Mouse (Mus musculus) layer of hippocampus, adult 11-12 months (tissue): Measurements from ENCODE around the gene Syt13.

ENCODE experiments used
- DNase-seq: peaks from one replicate; pipeline ENCODE4 v3.0.0; 2022; ENCODE audit warnings: low spot score

Syt13 gene

GRCm38 (mm10) chr2:92964345-92964744 is 49.4 kb downstream of the Syt13 start:
- no peak for DNase-seq

- DNase-seq: no peak
Measured at GRCm38 (mm10) chr2:92966257-92966656, 51.4 kb downstream of the Syt13 start.

GRCm38 (mm10) chr2:92967032-92967838 is 52.3 kb downstream of the Syt13 start:
- no peak for DNase-seq

DNA sequence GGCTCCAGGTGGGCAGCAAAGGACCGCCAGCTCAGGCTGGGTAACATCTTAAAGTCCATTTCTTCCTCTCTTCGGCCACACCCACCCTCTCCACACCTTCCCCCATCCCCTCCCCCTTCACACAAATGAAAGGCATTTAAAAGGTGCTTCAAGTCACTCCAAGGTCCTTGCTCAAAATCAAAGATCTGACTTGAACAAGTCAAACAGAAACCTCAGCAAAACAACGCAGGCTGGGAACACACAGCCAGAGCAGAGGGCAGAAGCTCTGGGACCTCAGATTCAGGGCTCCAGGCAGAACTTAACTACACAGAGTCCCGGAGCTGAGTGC is 52.9 kb downstream of the Syt13 start:
- DNase-seq: no peak

GRCm38 (mm10) chr2:92971069-92971468 is 56.2 kb downstream of the Syt13 start:
- DNase-seq: no peak

- no peak for DNase-seq
Measured at GRCm38 (mm10) chr2:92971536-92971935, 56.6 kb downstream of the Syt13 start.

DNA sequence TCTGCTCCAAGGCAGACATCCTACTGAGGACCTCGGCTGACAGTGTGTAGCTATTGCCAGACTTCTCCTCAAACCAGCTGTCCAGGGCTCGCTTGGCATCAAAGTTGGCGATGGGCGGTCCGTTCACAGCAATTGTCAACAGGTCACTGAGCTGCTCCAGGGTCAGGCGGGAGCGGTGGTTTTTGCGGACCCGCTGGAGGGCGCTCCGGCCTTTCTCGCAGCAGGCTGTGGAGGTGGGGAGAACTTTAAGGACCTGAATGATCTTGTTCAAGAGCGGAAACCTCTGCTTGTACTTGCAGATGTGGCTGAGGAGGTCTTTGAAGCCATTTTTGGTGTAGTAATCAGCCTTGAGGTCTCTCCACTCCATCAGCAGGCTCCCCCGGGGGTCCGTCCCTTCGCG is 57.2 kb downstream of the Syt13 start:
- DNase-seq: no peak

DNA sequence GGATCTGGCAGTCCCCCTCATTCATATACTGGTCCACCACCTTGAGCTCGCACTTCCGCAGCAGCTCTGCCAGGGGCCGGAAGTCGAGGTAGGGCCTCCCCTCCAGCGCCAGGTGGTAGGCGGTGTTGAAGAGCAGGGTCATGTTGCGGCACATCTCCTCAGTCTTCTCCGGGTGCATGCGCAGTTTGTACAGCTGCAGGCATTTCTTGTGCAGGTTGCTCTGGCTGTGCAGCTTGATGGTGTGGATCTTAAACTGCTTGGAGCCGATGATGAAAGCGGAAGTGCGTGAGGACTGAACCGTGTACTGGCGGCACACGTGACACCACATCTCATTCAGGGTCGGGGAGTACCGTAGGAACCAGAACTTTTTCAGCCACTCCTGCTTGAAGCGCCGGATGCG is 58.7 kb downstream of the Syt13 start:
- DNase-seq: no peak

DNA sequence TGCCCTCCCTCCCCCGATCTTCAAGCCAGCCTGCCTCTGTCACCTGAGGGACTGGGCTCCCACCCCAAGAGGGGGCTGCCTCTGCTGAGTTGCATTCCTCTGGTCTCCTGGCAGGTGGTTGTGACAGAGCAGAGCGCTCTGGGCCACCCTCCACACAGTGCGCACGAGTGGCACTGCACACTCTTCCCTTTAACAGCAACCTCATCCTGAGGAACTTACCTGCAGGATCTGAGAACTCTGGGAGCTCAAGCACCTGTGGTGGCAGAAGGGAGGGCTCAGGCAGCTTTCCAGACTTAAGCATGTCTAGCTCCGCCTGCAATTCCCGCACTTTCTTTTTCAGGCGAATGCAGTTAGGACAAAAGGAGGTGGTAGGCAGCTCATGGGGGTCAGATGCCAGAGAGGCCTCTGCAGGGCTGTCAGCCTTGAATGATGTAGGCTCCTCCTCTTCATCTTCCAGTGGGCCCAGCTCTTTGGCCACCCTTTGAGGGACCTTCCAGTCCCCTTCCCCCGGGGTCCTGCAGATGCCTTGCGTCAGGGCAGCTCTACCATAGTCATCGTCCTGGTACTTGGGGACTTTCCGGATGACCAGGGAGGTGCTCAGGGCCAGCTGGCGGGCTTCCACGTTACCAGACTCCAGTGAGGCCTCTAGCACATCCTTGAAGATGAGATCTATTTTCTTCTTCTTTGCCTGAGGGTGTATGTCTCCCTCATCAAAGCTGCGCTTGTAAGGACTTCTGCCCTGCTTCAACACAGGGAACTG is 60.3 kb downstream of the Syt13 start:
- DNase-seq: no peak

DNA sequence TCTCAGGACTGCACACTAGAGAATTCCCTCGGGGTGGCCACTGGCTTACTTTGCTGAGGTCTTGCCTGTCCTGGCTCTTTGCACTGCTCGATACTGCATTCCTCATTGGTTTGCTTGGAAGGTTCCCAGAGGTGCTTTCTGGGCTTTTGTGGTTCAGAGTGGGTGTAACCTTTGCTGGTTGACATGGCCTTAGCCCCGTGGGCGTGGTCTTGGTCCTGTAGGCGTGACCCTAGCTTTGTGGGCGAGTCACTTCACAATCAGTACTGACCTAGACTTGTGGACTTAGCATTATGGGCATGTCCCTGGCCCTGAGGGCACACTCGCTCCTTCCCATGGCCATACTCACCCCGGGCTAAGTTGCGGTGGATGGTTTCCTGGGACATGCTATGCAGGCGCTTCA is 65.3 kb downstream of the Syt13 start:
- no peak for DNase-seq

DNA sequence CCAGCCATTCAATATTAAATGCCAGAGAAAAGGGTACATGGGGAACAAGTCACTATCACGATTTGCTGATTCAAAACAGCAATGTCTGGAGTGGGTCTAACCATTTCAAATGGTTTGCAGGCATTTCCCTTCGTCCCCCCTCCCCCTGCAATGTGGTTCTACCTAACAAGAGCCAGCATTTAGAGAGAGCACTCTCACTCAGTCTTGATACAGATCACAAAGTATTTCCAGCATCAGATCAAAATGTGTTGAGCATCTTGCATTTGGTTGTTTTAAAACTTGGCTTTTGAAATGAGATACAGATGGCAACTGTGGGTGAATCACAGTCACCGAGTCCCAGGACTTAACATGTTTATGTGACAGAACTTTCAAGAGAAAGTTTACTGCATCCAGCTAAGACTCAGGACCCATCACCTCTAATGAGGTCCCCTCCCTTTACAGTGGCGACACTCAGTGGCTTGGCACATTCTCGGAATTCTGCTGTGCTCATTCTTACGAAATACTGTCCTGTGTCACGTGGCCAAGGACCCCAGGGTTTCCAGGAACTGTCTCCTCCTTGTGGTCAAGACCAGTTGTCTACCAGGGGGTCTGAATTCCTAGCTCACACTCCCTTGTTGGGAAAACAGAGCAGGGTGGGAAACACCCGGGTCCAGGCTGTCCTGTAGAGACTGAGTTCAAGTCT is 67.8 kb downstream of the Syt13 start:
- DNase-seq: no peak

- DNase-seq: no peak
Measured at GRCm38 (mm10) chr2:92983273-92983620, 68.3 kb downstream of the Syt13 start.

- no peak for DNase-seq
Measured at GRCm38 (mm10) chr2:92984321-92985108, 69.6 kb downstream of the Syt13 start.

- no peak for DNase-seq
Measured at GRCm38 (mm10) chr2:92985171-92985570, 70.3 kb downstream of the Syt13 start.

- DNase-seq: no peak
Measured at GRCm38 (mm10) chr2:92985600-92985999, 70.7 kb downstream of the Syt13 start.

DNA sequence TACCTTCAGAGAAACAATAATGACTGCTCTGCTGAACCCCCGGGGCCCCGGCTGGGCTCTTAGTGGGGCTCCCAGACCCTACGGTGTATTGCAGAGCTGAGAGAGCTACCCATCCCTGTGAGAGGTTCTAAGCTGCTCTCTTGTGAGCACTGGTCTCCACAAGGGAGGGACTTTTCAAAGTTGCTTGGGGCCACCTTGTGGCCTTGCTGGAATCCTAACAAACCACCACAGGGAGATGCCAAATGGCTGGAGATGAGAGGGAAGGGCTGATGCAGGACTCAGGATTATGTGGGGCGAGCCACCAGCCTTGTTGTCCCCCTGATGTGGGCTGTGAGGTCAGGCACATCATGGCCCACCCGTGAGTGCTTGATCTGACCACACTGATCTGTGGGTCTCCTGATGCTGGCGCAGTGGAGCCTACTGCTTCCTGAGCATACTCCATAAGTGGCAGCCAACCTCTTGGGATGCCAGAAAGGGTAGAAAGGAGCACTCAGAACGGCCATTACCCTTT is 72.3 kb downstream of the Syt13 start:
- DNase-seq: no peak

DNA sequence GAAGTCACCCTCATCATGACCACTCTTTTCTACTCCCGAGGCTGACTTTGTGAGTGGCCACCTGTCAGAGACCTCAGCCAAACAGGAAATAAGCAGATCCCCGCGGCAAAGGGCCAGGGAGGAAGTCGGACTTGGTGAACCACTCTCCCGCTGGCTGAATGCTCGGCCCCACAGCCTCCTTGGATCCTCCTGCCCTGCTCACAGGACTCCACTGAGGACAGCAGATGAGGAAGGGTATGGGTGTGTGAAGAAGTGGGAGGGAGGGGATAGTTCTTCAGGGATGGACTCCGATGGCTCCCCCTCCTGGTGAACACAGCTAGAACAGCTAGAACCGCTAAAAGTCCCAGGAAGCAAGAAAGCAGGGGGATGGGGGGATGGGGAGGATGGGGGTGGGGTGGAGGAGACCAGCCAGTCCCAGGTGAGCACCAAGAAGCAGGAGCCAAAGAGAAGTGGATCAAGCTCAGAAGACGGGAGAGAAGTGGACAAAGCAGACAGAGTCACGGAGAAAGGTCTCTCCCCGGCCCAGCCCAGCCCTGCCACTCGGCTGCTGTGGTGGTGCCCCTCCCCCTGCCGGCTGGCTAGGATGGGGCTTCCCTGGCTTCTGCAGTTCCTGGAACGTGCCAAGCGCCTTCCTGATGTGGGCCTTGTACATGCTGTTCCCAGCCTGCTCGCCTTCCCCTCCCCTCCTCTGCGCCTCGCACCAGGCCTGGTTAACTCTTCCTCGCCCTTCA is 73.2 kb downstream of the Syt13 start:
- DNase-seq: peak; percentile 53

DNA sequence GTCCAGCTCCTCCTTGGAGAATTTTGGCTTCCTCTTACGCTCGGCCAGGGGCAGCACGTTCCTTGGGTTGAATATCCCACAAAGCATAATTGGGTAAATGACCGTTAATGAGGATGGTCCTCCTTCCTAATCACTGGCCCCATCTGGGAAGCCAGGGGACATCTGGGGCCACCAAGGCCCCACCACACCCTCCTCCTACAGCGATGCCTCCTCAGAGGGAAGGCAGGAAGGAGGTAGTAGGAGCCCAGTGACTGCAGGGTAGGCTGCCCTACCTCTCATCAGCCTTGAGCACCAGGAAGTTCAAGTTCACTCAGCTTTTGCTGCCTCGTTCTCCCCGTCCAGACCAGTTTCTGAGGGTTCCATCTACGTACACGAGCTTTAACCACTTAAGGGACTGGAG is 74.7 kb downstream of the Syt13 start:
- DNase-seq: no peak

- DNase-seq: no peak
Measured at GRCm38 (mm10) chr2:92991976-92992375, 77.1 kb downstream of the Syt13 start.

- DNase-seq: no peak
Measured at GRCm38 (mm10) chr2:93005028-93005427, 90.1 kb downstream of the Syt13 start.
